Mouse (Mus musculus) ES-E14 (cell line): ENCODE data around the gene Wdr31. TPM values are rescaled to one million over a fixed set of nuclear protein-coding genes. Genes with fewer than 3 reads are reported as not detected.

ENCODE experiments used
- DNase-seq: peaks from one replicate; pipeline ENCODE4 v3.0.0-alpha.2; 2013; ENCODE audit warnings: low read depth, low spot score
- H3K27ac ChIP-seq: 2 replicates; pipeline ENCODE4 v1.5.1; 2012; ENCODE audit warnings: low read depth, mild to moderate bottlenecking, low read length, moderate library complexity, mixed read lengths; ENCODE audit not compliant: poor library complexity, insufficient read depth, severe bottlenecking
- H3K36me3 ChIP-seq: 2 replicates; pipeline ENCODE4 v1.6.1; 2012; ENCODE audit warnings: mild to moderate bottlenecking, low read length, moderate library complexity, mixed read lengths; ENCODE audit not compliant: control insufficient read depth, poor library complexity, insufficient read depth, severe bottlenecking
- H3K4me1 ChIP-seq, 2 experiments: fragments of 150-350 bp in 1 of 2; sonication (generic) in 1 of 2; 2 replicates each; pipeline ENCODE4 v1.6.1; 2012; ENCODE audit warnings: low read length in 2 of 2, mild to moderate bottlenecking in 1 of 2, mixed read lengths in 1 of 2; ENCODE audit not compliant: control insufficient read depth in 2 of 2, insufficient read depth in 2 of 2, poor library complexity in 1 of 2
- H3K4me3 ChIP-seq, 2 experiments: fragments of 150-350 bp in 1 of 2; sonication (generic) in 1 of 2; 2 replicates each; pipeline ENCODE4 v1.5.1; 2012; ENCODE audit warnings: low read length in 2 of 2, low read depth in 1 of 2, mild to moderate bottlenecking in 1 of 2, mixed read lengths in 1 of 2; ENCODE audit not compliant: insufficient read depth in 1 of 2, poor library complexity in 1 of 2, severe bottlenecking in 1 of 2
- H3K9ac ChIP-seq: 2 replicates; pipeline ENCODE4 v1.6.1; 2012; ENCODE audit warnings: low read depth, mild to moderate bottlenecking, low read length, mixed read lengths; ENCODE audit not compliant: poor library complexity, insufficient read depth, severe bottlenecking
- H3K9me3 ChIP-seq: fragments of 150-350 bp; sonication (generic); 2 replicates; pipeline ENCODE4 v1.6.1; 2012; ENCODE audit warnings: low read depth, mild to moderate bottlenecking, low read length; ENCODE audit not compliant: control insufficient read depth, insufficient read depth
- CHD2 ChIP-seq: IDR thresholded peaks from 2 replicates; pipeline ENCODE4 v1.6.1; 2014; ENCODE audit warnings: mild to moderate bottlenecking, low read depth, low read length, inconsistent platforms
- HCFC1 ChIP-seq: IDR thresholded peaks from 2 replicates; pipeline ENCODE4 v1.6.1; 2012; ENCODE audit warnings: low read length, inconsistent platforms, borderline replicate concordance; ENCODE audit not compliant: insufficient read depth
- MAFK ChIP-seq: IDR thresholded peaks from 2 replicates; pipeline ENCODE4 v1.6.1; 2014; ENCODE audit warnings: mild to moderate bottlenecking, low read depth, low read length, inconsistent platforms; ENCODE audit not compliant: insufficient read depth
- ZC3H11A ChIP-seq: IDR thresholded peaks from 2 replicates; pipeline ENCODE4 v1.6.1; 2012; ENCODE audit warnings: low read depth, mild to moderate bottlenecking, inconsistent platforms, low read length, borderline replicate concordance
- ZNF384 ChIP-seq: IDR thresholded peaks from 2 replicates; pipeline ENCODE4 v1.6.1; 2012; ENCODE audit warnings: low read depth, low read length, inconsistent platforms
- in situ Hi-C, 2 experiments: fragments of 600-800 bp; cut with MboI; formaldehyde crosslinking; loops; one replicate each; pipeline ENCODE4 v1.15.1; 2025; ENCODE audit warnings: low sequenced_read_pairs in 2 of 2, inconsistent platforms in 1 of 2; ENCODE audit not compliant: unreplicated experiment in 2 of 2
- total RNA-seq: library from RNA; depleted of rRNA; stranded (reverse); fragments of 300-350 nt; gene quantifications from 2 replicates; pipeline ENCODE4 v1.2.3, GENCODE M21; 2012

Gene Wdr31
- total RNA-seq, 1 experiment = 9.3 TPM

DNA sequence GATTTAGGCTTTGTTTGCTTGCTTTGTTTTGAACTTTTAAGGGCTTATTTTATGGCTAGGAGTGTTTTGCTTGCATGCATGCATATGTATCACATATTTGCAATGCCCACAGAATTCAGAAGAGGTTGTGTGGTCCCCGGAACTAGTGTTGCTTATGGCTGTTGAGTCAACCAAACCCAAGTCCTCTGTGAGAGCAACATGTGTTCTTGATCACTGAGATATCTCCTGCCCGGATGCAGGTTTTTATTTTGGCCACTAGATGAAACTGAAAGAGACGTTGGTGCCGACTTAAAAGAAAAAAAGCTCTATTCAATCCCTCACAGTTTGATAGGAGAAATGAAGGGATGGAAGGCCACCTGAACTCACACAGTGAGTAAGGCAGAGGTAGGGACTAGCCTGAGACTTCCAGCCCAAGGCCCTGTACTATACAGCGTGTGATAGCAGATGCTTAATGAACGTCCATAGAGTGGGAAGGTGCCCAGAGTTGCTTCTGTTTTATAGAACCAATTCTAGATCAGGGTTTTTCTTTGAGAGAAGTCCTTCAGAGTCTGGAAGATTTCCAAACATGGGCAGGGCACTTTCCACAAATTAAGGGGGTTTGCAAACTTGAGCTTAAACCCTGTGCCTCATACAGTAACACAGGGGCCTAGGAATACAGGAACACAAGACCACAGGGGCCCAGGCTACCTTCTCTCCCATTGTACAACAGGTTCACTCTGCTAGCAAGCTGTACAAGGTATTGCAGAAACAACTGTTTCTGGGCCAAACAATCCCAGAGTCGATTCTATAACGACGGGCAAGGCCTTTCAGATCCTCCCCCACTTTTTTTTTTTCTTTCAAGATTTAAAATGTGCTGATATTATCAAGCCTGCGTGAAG is 47.1 kb upstream of the Wdr31 start:
- H3K4me1 ChIP-seq = peaks cover 0 to 3% of the 10 kb centered on the region in 2 experiments; a peak in 1 of 4 replicates
- TF ChIP-seq ZNF384 (no peak), ZC3H11A (no peak), HCFC1 (no peak), CHD2 (no peak), MAFK (no peak)
- H3K36me3 ChIP-seq = peaks cover 4% of the 10 kb centered on the region; the same call in 1 of the 2 replicates
- H3K9me3 ChIP-seq = no peaks in the 10 kb centered on the region
- no peak overlapping the region for H3K27ac ChIP-seq
- in situ Hi-C loops = no loop called here
- H3K9ac ChIP-seq = no peak overlapping the region
- DNase-seq = no peak
- H3K4me3 ChIP-seq = no peak overlapping the region

GRCm38 (mm10) chr4:62517046-62517445 is 46.4 kb upstream of the Wdr31 start:
- no peak overlapping the region for H3K4me3 ChIP-seq
- H3K27ac ChIP-seq = no peak overlapping the region
- in situ Hi-C loops = no loop called here
- DNase-seq = no peak
- no peak for TF ChIP-seq ZC3H11A
- no peak for TF ChIP-seq HCFC1
- TF ChIP-seq ZNF384 = no peak
- TF ChIP-seq CHD2 = no peak
- TF ChIP-seq MAFK = no peak
- peaks cover 0 to 3% of the 10 kb centered on the region in 2 experiments; a peak in 1 of 4 replicates for H3K4me1 ChIP-seq
- no peaks in the 10 kb centered on the region for H3K9me3 ChIP-seq
- H3K9ac ChIP-seq = no peak overlapping the region
- H3K36me3 ChIP-seq = peaks cover 10% of the 10 kb centered on the region; the same call in 1 of the 2 replicates

- H3K4me1 ChIP-seq = peaks cover 0 to 3% of the 10 kb centered on the region in 2 experiments; a peak in 1 of 4 replicates
- peaks cover 15% of the 10 kb centered on the region; the same call in 1 of the 2 replicates for H3K36me3 ChIP-seq
- in situ Hi-C loops = no loop called here
- no peak overlapping the region for H3K4me3 ChIP-seq
- H3K9me3 ChIP-seq = no peaks in the 10 kb centered on the region
- TF ChIP-seq ZC3H11A = no peak
- TF ChIP-seq HCFC1 = no peak
- TF ChIP-seq ZNF384 = no peak
- no peak for TF ChIP-seq CHD2
- no peak for TF ChIP-seq MAFK
- H3K27ac ChIP-seq = no peak overlapping the region
- no peak overlapping the region for H3K9ac ChIP-seq
- DNase-seq = no peak
Measured at GRCm38 (mm10) chr4:62516579-62516978, 45.9 kb upstream of the Wdr31 start.

GRCm38 (mm10) chr4:62516079-62516478 is 45.4 kb upstream of the Wdr31 start:
- Histone ChIP-seq H3K4me3 (no peak overlapping the region), H3K9ac (no peak overlapping the region), H3K4me1 (peaks cover 0 to 3% of the 10 kb centered on the region in 2 experiments; a peak in 1 of 4 replicates), H3K9me3 (no peaks in the 10 kb centered on the region), H3K36me3 (peaks cover 18% of the 10 kb centered on the region; the same call in 1 of the 2 replicates), H3K27ac (no peak overlapping the region)
- TF ChIP-seq CHD2 (no peak), ZC3H11A (no peak), MAFK (no peak)
- in situ Hi-C loops = no loop called here
- DNase-seq = no peak
